9 mouse cellular contexts compared by ENCODE assay signal in genomic region chr5:77211236-77211635, GRCm38 (mm10). TPM values are rescaled to one million over a fixed set of nuclear protein-coding genes. Genes with fewer than 3 reads are reported as not detected.
DNase-seq lines count a peak whose midpoint lies in the region; ATAC-seq lines count a peak whose summit lies in the region.
"Had no signal": no experiment of that assay in that cellular context is flagged by ENCODE, and none has a peak within 500 bp of the region (broad histone marks: within the 10 kb centered on the region; RNA-seq: fewer than 3 reads in every experiment).

Spink2 (minus strand) TSS chr5:77211471.

- 0 out of 2 replicates have a peak, but pooled peaks cover 6% of the 10 kb centered on the region for H3K27me3 ChIP-seq in embryonic facial prominence, embryonic 10.5 days (replicated peaks; ENCODE audit: low read depth, poor library complexity, severe bottlenecking)
- no peaks in the 10 kb centered on the region for H3K27me3 ChIP-seq in heart, embryonic 16.5 days (ENCODE audit: control insufficient read depth, insufficient read depth, low read length)
- H3K27me3 ChIP-seq in limb, embryonic 13.5 days, result no peaks in the 10 kb centered on the region
- peaks cover 10% of the 10 kb centered on the region; the same call in 1 of the 2 replicates for H3K27me3 ChIP-seq in midbrain, embryonic 12.5 days

- DNase-seq in cerebellum, postnatal 25 days, result peak; percentile 15 to 40
- DNase-seq in embryonic facial prominence, embryonic 10.5 days (ENCODE audit: low spot score), result peak; percentile 83
- DNase-seq in yolk sac, embryonic 10.5 days (ENCODE audit: low spot score), result peak; percentile 55
- DNase-seq in layer of hippocampus, postnatal 36 days, result no peak

- no peak for ATAC-seq in cerebellum, adult (ENCODE audit: insufficient number of reproducible peaks, low FRiP score, low TSS enrichment)
- peak; percentile 59; the same call in 1 of the 2 replicates for ATAC-seq in heart, embryonic 16.5 days (replicated peaks; ENCODE audit: extremely low read depth, insufficient read depth, low FRiP score)
- no peak for ATAC-seq in limb, embryonic 13.5 days (ENCODE audit: low FRiP score, low read depth)
- peak; percentile 62 for ATAC-seq in midbrain, embryonic 12.5 days (ENCODE audit: low FRiP score, low read depth)

- H3K27ac ChIP-seq in embryonic facial prominence, embryonic 10.5 days (replicated peaks), result no peak within 1 kb of the TSS; the same call in 1 of the 2 replicates
- H3K27ac ChIP-seq in heart, embryonic 16.5 days (ENCODE audit: low read length), result no peak within 1 kb of the TSS
- no peak within 1 kb of the TSS for H3K27ac ChIP-seq in limb, embryonic 13.5 days
- no peak within 1 kb of the TSS for H3K27ac ChIP-seq in midbrain, embryonic 12.5 days (replicated peaks)

- no peaks in the 10 kb centered on the region for H3K9me3 ChIP-seq in embryonic facial prominence, embryonic 10.5 days
- H3K9me3 ChIP-seq in heart, embryonic 16.5 days (replicated peaks; ENCODE audit: control insufficient read depth, low read length), result no peaks in the 10 kb centered on the region
- no peaks in the 10 kb centered on the region for H3K9me3 ChIP-seq in limb, embryonic 13.5 days
- no peaks in the 10 kb centered on the region for H3K9me3 ChIP-seq in midbrain, embryonic 12.5 days

- H3K4me2 ChIP-seq in heart, embryonic 16.5 days (ENCODE audit: low read depth, low read length), result peak within 1 kb of the TSS; percentile 74
- H3K4me2 ChIP-seq in limb, embryonic 13.5 days (replicated peaks), result peak within 1 kb of the TSS; percentile 74
- H3K4me2 ChIP-seq in midbrain, embryonic 12.5 days (replicated peaks), result peak within 1 kb of the TSS; percentile 70

- H3K9ac ChIP-seq in heart, embryonic 16.5 days (ENCODE audit: low read length), result no peak within 1 kb of the TSS
- peak within 1 kb of the TSS; percentile 13; the same call in 1 of the 2 replicates for H3K9ac ChIP-seq in limb, embryonic 13.5 days
- peak within 1 kb of the TSS; percentile 44 for H3K9ac ChIP-seq in midbrain, embryonic 12.5 days (replicated peaks)

- H3K36me3 ChIP-seq in embryonic facial prominence, embryonic 10.5 days (replicated peaks), result no peaks in the 10 kb centered on the region
- H3K36me3 ChIP-seq in heart, embryonic 16.5 days (ENCODE audit: control insufficient read depth, insufficient read depth), result no peaks in the 10 kb centered on the region
- no peaks in the 10 kb centered on the region for H3K36me3 ChIP-seq in limb, embryonic 13.5 days
- no peaks in the 10 kb centered on the region for H3K36me3 ChIP-seq in midbrain, embryonic 12.5 days

- 5% methylated on average over 18 of the region's 18 CpGs for WGBS in embryonic facial prominence, embryonic 10.5 days
- WGBS in heart, embryonic 16.5 days, result 2% methylated on average over 18 of the region's 18 CpGs
- 7% methylated on average over 18 of the region's 18 CpGs for WGBS in limb, embryonic 13.5 days
- WGBS in midbrain, embryonic 12.5 days, result 11% methylated on average over 13 of the region's 18 CpGs

- peaks cover 10% of the 10 kb centered on the region for H3K4me1 ChIP-seq in embryonic facial prominence, embryonic 10.5 days
- peaks cover 5% of the 10 kb centered on the region; the same call in 1 of the 2 replicates for H3K4me1 ChIP-seq in heart, embryonic 16.5 days (ENCODE audit: control insufficient read depth, insufficient read depth, low read length)
- H3K4me1 ChIP-seq in limb, embryonic 13.5 days, result peaks cover 5% of the 10 kb centered on the region
- peaks cover 7% of the 10 kb centered on the region; the same call in 1 of the 2 replicates for H3K4me1 ChIP-seq in midbrain, embryonic 12.5 days

- peak within 1 kb of the TSS; percentile 53 for H3K4me3 ChIP-seq in embryonic facial prominence, embryonic 10.5 days
- peak within 1 kb of the TSS; percentile 46 for H3K4me3 ChIP-seq in heart, embryonic 16.5 days (ENCODE audit: low read length)
- peak within 1 kb of the TSS; percentile 43 for H3K4me3 ChIP-seq in limb, embryonic 13.5 days
- H3K4me3 ChIP-seq in midbrain, embryonic 12.5 days, result peak within 1 kb of the TSS; percentile 38

RNA-seq across cellular contexts. Expression of gene Spink2, which starts in this region (rescaled TPM):
- polyA plus RNA-seq in embryonic facial prominence, embryonic 10.5 days (2016; fragmentation: Nextera tagmentation; extraction: Ambion mirVana), result 1.5 and 1.8 TPM in 2 replicates
- polyA plus RNA-seq in heart, embryonic 16.5 days (2015; fragmentation: Nextera tagmentation; extraction: Ambion mirVana), result 2.4 and 2.6 TPM in 2 replicates
- 1.4 and 1.9 TPM in 2 replicates for polyA plus RNA-seq in limb, embryonic 13.5 days (2015; fragmentation: Nextera tagmentation; extraction: Ambion mirVana)
- not detected in 2 replicates for polyA plus RNA-seq in midbrain, embryonic 12.5 days (2016; fragmentation: Nextera tagmentation; extraction: Ambion mirVana)
- total RNA-seq in layer of hippocampus, postnatal 36 days (2021), result not detected
- polyA plus RNA-seq: C2C12 had no signal

Comparison
In these comparisons a context has a peak if more than half of its experiments do, and no peak if none do; other contexts are left out.
1. Peak in ATAC-seq, H3K4me3 ChIP-seq, H3K9ac ChIP-seq and H3K4me2 ChIP-seq in midbrain, embryonic 12.5 days; RNA of the gene not detected or under 1 TPM.
2. DNase-seq: peak in cerebellum, postnatal 25 days (2 of 2), embryonic facial prominence, embryonic 10.5 days (single experiment) and yolk sac, embryonic 10.5 days (single experiment); none in layer of hippocampus, postnatal 36 days (0 of 2).
3. Peak in every context shown above with its lines, with median percentiles within 50 percentile points of each other: H3K4me3 ChIP-seq and H3K4me2 ChIP-seq.